Mouse (Mus musculus) brain, embryonic 14.5 days (tissue): ENCODE results near the gene Apoc2. TPM values are rescaled to one million over a fixed set of nuclear protein-coding genes. Genes with fewer than 3 reads are reported as not detected.

Experiments used
- DNase-seq: peaks from one replicate; pipeline ENCODE4 v3.0.0-alpha.2; 2011; ENCODE audit warnings: low read depth
- CTCF ChIP-seq: fragments of 200-500 bp; IDR thresholded peaks from 2 replicates; pipeline ENCODE4 v1.5.1; 2012; ENCODE audit warnings: inconsistent platforms, mild to moderate bottlenecking, moderate library complexity, borderline replicate concordance; ENCODE audit not compliant: insufficient read depth, insufficient read length; ENCODE audit errors: extremely low read depth
- POLR2A ChIP-seq: fragments of 200-500 bp; IDR thresholded peaks from 2 replicates; pipeline ENCODE4 v1.6.1; 2012; ENCODE audit warnings: mild to moderate bottlenecking, inconsistent platforms, borderline replicate concordance; ENCODE audit not compliant: poor library complexity, insufficient read depth, insufficient read length, severe bottlenecking; ENCODE audit errors: extremely low read depth
- polyA plus RNA-seq: library from polyadenylated mRNA; depleted of rRNA; stranded (reverse); fragments of >200 nt; gene quantifications from 2 replicates; pipeline ENCODE4 v1.2.3, GENCODE M21; 2012

The Apoc2 gene
- polyA plus RNA-seq, 1 experiment, result 0.30 TPM

DNA sequence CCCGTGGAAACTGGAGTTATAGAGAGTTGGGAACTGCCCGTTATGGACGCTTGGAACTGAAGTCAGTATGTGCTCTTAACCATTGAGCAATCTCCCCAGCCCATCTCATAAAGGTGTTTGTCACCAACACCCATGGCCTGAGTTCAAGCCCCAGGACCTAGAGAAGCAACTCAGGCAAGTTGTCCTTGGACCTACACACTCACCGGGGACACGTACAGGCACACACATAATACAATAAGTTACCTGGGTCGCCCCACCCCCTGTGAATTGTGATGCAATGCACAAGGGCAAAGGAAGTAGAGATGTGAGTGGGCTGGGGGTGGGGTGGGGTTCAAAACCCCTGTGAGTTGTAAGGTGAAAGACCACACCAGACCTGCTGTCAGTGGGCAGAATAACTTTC lies 8.8 kb upstream of the Apoc2 start:
- TF ChIP-seq CTCF, result no peak
- DNase-seq, result no peak

DNA sequence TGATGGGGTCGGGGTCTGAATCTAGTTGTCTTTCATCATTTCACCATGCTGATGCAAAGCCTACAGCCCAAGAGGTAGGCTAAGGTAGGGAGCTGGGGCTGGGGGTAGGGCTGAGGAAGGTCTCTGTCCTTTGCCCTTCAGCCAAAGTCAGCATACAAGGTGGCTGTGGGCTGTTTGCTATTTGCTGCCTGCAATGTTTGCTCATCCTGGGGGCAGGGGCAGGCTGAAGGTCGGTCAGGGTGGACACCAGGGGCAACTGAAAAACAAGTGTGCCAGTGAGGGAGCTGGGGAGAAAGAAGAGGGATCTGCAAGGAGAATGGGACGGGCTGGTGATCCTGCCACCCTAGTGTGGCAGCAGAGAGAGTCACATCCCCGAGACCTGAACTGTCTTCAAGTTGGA lies 7.6 kb upstream of the Apoc2 start:
- TF ChIP-seq CTCF (no peak), POLR2A (no peak)
- DNase-seq, result no peak

DNA sequence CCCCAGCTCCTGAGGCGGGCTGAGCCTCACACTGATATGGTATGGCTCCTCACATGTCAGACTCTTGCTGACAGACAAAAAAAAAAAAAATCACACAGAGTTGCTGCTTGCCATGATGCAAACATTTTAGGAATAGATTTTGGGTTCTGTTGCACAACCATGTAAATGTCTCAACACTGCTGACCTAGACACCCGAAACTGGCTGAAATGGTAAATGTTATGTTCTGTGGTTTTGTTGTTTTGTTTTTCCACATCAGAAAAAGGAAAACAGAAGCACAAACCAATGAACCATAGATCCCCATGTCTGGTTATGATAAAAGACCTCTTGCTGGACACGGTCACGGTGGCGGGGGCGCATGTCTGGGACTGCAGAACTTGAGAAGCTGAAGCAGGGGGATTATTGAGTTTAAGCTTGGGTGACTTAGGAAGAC lies 6.0 kb upstream of the Apoc2 start:
- DNase-seq, result no peak
- TF ChIP-seq POLR2A, result no peak
- no peak for TF ChIP-seq CTCF

- TF ChIP-seq CTCF (no peak), POLR2A (no peak)
- DNase-seq, result no peak
Measured at GRCm38 (mm10) chr7:19682979-19683378, 5.2 kb upstream of the Apoc2 start.

GRCm38 (mm10) chr7:19681202-19681694 lies 3.5 kb upstream of the Apoc2 start, which contains the start of the genes Gm44805 and Apoc4:
Gm44805 (minus strand) TSS chr7:19681423.
Apoc4 (minus strand) TSS chr7:19681479.
- no peak for DNase-seq
- no peak for TF ChIP-seq POLR2A
- no peak for TF ChIP-seq CTCF

GRCm38 (mm10) chr7:19680702-19681101 lies 3.0 kb upstream of the Apoc2 start:
- TF ChIP-seq POLR2A (no peak), CTCF (no peak)
- DNase-seq, result no peak

DNA sequence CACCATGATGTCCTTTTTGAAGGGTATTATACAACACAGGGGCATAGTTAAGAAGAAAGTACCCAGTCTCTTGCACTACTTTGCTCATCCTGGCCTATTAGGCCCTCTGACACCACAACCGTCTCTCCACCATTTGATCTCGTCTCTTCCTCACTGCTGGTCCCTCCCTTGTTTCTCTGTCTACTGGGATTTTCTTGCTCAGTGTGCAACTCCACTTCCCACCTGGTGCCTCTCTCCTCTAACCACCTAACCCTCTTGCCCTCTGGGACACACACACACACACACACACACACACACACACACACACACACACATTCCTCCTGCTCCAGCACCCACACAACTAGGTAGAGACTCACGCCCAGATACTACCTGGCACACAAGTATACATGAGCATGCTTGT lies 1.2 kb upstream of the Apoc2 start:
- DNase-seq, result no peak
- no peak for TF ChIP-seq CTCF
- TF ChIP-seq POLR2A, result no peak

DNA sequence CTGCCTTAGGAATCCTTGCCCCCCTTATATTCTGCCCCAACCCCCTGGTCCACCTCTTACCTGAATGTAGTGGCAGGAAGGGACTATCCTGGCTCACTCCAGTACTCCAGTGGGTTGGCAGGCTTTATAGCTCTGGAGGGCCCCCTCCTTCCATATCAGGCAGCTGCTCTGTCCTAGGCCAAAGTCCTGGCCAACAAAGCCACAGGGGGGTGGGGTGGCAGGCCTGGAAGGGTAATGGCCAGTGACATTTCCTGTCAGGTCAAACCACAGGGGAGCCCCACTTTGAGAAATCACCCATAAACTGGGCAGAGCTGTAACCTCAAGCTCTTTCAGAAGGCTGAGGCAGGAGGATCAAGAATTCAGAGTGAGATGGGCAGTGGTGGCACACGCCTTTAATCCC lies 1.1 kb downstream of the Apoc2 start:
- TF ChIP-seq POLR2A, result no peak
- TF ChIP-seq CTCF, result no peak
- DNase-seq, result no peak

- TF ChIP-seq CTCF (no peak), POLR2A (no peak)
- no peak for DNase-seq
Measured at GRCm38 (mm10) chr7:19675824-19676223, 1.9 kb downstream of the Apoc2 start.

DNA sequence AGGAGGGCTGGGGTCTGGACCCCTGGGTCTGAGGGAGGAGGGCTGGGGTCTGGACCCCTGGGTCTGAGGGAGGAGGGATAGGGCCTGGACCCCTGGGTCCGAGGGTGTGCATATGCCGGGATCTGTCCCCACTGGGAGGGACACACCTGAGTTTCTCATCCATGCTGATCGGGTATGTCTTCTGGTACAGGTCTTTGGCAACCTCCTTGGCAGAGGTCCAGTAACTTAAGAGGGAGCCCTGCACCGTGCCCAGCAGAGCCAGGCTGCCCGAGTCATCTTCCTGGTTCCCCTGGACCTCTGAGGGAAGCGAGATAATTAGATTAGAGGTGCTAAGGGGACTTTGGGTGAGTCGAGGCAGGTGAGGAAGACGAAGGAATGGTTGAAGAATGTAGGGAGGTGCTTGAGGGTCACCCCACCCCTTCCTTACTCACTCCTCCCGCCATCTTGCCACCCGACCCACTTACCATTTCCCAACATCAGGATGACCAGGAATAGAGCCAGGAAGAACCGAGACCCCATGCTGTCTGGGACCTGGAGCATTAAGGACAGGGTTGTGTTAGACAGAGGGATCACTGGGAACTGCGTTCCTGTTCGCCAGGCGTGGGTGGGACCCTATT lies 4.5 kb downstream of the Apoc2 start:
- TF ChIP-seq CTCF, result no peak
- no peak for TF ChIP-seq POLR2A
- DNase-seq, result no peak

GRCm38 (mm10) chr7:19671511-19671910 lies 6.2 kb downstream of the Apoc2 start:
- DNase-seq, result no peak
- TF ChIP-seq CTCF, result no peak
- no peak for TF ChIP-seq POLR2A

- peak; percentile 96 for DNase-seq
- TF ChIP-seq POLR2A, result no peak
- TF ChIP-seq CTCF, result peak; percentile 88
Measured at GRCm38 (mm10) chr7:19668947-19669721, 8.6 kb downstream of the Apoc2 start.
